Mouse (Mus musculus) midbrain, embryonic 16.5 days (tissue): ENCODE results near the gene Tbc1d5. TPM values are rescaled to one million over a fixed set of nuclear protein-coding genes. Genes with fewer than 3 reads are reported as not detected.
A peak's percentile ranks its signal among the peaks of the same experiment; 100 is the strongest.

ENCODE experiments used
- ATAC-seq: fragments of 200-750 bp; cut with Nextera tagmentation; 2 replicates; pipeline ENCODE4 v1.8.0; 2017; ENCODE audit warnings: moderate TSS enrichment
- H3K27ac ChIP-seq: fragments of 300-500 bp; sonication (generic); 2 replicates; pipeline ENCODE4 v1.5.1; 2014; ENCODE audit warnings: mild to moderate bottlenecking, low read length, mixed read lengths
- H3K27me3 ChIP-seq: fragments of 300-500 bp; sonication (generic); 2 replicates; pipeline ENCODE4 v1.6.1; 2014; ENCODE audit warnings: low read depth, low read length, mixed read lengths; ENCODE audit not compliant: control insufficient read depth, insufficient read depth
- H3K36me3 ChIP-seq: fragments of 300-500 bp; sonication (generic); 2 replicates; pipeline ENCODE4 v1.6.1; 2014; ENCODE audit warnings: mild to moderate bottlenecking, low read length, moderate library complexity, mixed read lengths; ENCODE audit not compliant: control insufficient read depth, insufficient read depth
- H3K4me1 ChIP-seq: fragments of 300-500 bp; sonication (generic); 2 replicates; pipeline ENCODE4 v1.6.1; 2014; ENCODE audit warnings: mild to moderate bottlenecking, low read length, mixed read lengths; ENCODE audit not compliant: control insufficient read depth, insufficient read depth
- H3K4me2 ChIP-seq: fragments of 300-500 bp; sonication (generic); 2 replicates; pipeline ENCODE4 v1.6.1; 2014; ENCODE audit warnings: mild to moderate bottlenecking, low read length, mixed read lengths
- H3K4me3 ChIP-seq: fragments of 300-500 bp; sonication (generic); 2 replicates; pipeline ENCODE4 v1.5.1; 2014; ENCODE audit warnings: low read depth, mild to moderate bottlenecking, low read length, moderate library complexity, mixed read lengths
- H3K9ac ChIP-seq: fragments of 300-500 bp; sonication (generic); 2 replicates; pipeline ENCODE4 v1.6.1; 2014; ENCODE audit warnings: low read depth, low read length, mixed read lengths
- H3K9me3 ChIP-seq: fragments of 300-500 bp; sonication (generic); replicated peaks from 2 replicates; pipeline ENCODE4 v1.6.1; 2014; ENCODE audit warnings: mild to moderate bottlenecking, low read length, mixed read lengths; ENCODE audit not compliant: control insufficient read depth, poor library complexity, severe bottlenecking
- WGBS: fragments of 180-500 bp; shearing (Covaris S2); extraction: QIAGEN DNeasy Blood & Tissue Kit; methylation state at CpG from one replicate; pipeline ENCODE4 v1.1.7; 2014; 5-methylcytosine and 5-hydroxymethylcytosine counted together
- polyA plus RNA-seq: library from polyadenylated mRNA; unstranded; fragments of >200 nt; fragmentation: Nextera tagmentation; extraction: Ambion mirVana; gene quantifications from 2 replicates; pipeline ENCODE4 v1.2.1, GENCODE M21; 2015

Tbc1d5 gene
- polyA plus RNA-seq, 1 experiment from 2014 or later, result 9.1 TPM

DNA sequence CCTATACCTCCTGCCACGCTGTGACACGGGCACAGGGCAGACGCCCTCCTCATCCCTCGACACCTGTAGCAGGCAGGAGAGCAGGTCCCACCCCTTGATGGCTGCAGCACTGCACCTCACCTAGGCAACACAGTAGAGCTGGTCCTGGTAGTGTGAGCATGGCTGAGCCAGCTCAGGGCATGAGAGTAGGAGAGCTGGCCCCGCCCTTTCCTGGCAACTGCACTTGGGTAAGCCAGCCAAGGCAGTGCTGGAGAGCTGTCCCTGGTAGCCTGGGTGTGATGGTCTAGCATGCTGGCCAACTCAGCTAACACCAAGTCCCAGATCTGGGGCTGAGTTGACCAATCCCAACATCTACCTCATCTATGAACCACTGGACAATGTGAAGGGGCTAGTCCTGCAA, 19.9 kb downstream of the Tbc1d5 start:
- no peak for ATAC-seq
- no peaks in the 10 kb centered on the region for H3K36me3 ChIP-seq
- WGBS, result 96% methylated on average over 5 of the region's 5 CpGs

DNA sequence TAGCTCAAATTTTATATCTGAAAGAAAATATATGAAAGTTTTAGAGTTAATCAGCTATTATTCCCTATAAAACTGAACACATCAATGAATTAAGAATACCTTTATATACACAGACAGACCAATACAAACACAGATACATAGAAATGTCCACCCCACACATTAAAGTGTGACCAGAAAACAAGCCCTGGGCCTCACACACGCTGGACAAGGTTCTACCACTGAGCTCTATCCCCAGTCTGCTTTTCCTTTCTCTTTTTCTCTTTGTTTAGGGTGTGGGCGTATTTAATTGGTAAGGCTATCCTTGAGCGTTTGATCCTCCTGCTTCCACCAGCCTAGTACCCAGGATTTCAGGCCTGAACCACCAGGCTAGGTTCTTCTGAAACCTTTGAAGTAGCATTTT, 28.2 kb downstream of the Tbc1d5 start:
- Histone ChIP-seq H3K4me3 (no peak overlapping the region), H3K36me3 (no peaks in the 10 kb centered on the region), H3K9ac (no peak overlapping the region), H3K4me1 (no peaks in the 10 kb centered on the region), H3K4me2 (no peak overlapping the region), H3K27me3 (no peaks in the 10 kb centered on the region), H3K9me3 (no peaks in the 10 kb centered on the region), H3K27ac (no peak overlapping the region)
- ATAC-seq, result no peak
- WGBS, result 28% methylated on average over 3 of the region's 3 CpGs

More for the DNA sequence above, 19.9 kb downstream of the Tbc1d5 start:
- Histone ChIP-seq H3K4me2 (no peak overlapping the region), H3K27me3 (no peaks in the 10 kb centered on the region), H3K4me1 (no peaks in the 10 kb centered on the region), H3K9me3 (no peaks in the 10 kb centered on the region), H3K27ac (no peak overlapping the region), H3K4me3 (no peak overlapping the region), H3K9ac (no peak overlapping the region)

DNA sequence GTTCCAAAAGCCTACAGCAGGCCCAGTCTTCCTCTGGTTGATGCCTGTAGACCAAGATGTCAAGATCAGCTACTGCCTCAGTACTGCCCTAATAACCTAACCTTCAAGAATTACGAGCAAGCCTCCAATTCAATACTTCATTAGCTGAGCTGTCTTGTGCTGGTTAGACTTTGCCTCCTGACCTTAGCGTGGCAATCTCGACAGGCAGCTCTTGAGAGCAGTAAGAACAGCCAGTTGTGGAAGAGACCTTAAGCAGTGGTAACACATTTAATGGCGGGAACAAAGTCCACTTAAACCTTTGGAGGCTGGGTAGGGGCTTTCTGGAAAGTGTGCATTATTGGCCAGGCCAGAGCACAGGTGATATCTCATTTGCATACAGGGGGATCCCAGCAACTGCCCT, 34.2 kb downstream of the Tbc1d5 start:
- 96% methylated on average over 4 of the region's 4 CpGs for WGBS
- Histone ChIP-seq H3K4me2 (no peak overlapping the region), H3K9ac (no peak overlapping the region)

DNA sequence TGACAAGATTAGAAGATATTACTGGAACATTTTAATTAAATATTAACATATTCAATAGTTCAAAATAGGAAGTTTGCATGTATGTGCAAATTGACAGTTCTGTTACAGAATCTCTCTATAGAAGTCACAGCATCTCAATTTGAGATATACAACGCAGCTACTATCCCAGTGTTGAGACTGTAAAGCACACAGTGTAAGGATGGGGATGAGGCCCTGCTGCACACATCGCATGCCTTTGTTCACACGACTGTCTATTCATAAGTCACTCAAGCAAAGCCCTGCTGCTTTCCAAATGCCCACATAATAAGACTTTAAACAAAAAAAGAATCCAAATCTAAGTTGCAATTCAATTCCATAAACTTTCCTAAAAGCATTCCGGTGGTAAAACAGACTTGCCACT, 37.1 kb downstream of the Tbc1d5 start:
- Histone ChIP-seq H3K27me3 (no peaks in the 10 kb centered on the region), H3K9me3 (no peaks in the 10 kb centered on the region), H3K4me3 (no peak overlapping the region), H3K36me3 (no peaks in the 10 kb centered on the region), H3K9ac (no peak overlapping the region), H3K4me2 (no peak overlapping the region), H3K27ac (no peak overlapping the region), H3K4me1 (no peaks in the 10 kb centered on the region; the same call in 1 of the 2 replicates)
- WGBS, result 45% methylated on average over 4 of the region's 4 CpGs
- ATAC-seq, result no peak

More for the DNA sequence above, 34.2 kb downstream of the Tbc1d5 start:
- Histone ChIP-seq H3K4me1 (no peaks in the 10 kb centered on the region; the same call in 1 of the 2 replicates), H3K27ac (no peak overlapping the region), H3K36me3 (no peaks in the 10 kb centered on the region), H3K27me3 (no peaks in the 10 kb centered on the region), H3K4me3 (no peak overlapping the region), H3K9me3 (no peaks in the 10 kb centered on the region)
- no peak for ATAC-seq

DNA sequence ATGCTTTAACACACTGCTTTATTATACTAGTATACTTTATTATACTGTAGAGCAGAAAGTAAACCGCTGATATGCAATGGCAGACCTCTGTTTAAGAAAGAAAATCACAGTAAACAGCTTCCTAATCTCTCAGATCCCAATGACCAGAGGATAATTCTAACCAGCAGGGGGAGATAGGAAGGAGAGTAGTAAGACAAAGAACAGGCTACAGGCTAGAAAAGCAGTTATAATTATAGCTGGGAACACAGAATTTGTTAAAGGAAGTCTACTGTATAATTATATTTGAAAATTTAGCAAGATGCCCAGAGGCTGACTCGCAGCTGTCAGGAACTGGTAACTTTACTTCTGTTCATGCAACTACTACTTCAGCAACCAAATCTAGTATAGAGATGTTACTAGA, 68.0 kb downstream of the Tbc1d5 start:
- no peaks in the 10 kb centered on the region for H3K9me3 ChIP-seq
- no peak overlapping the region for H3K4me2 ChIP-seq
- H3K36me3 ChIP-seq, result no peaks in the 10 kb centered on the region
- H3K27me3 ChIP-seq, result no peaks in the 10 kb centered on the region
- H3K4me3 ChIP-seq, result no peak overlapping the region
- no peak overlapping the region for H3K9ac ChIP-seq
- ATAC-seq, result 0 out of 2 replicates have a peak, but pooled peaks have one; percentile 45
- no peak overlapping the region for H3K27ac ChIP-seq
- H3K4me1 ChIP-seq, result no peaks in the 10 kb centered on the region
- WGBS, result 59% methylated on average over 2 of the region's 2 CpGs

DNA sequence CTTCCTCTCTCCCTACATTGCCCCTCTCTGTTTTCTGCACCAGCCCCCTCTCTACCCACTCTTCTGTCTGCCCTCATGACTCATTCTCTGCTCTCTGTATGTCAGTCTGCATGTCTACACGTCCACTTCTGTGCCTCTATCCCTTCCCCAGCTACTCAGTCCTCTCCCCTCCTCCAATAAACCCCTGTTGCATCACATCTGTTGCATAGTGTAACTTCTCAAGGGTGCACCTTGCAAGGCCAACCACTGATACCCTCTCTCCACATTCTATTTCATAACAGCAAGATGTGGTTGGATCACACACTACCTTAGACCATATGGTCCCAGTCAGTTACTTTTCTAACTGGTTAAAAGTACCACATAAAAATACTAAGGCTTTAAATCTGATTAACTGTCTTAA, 74.9 kb downstream of the Tbc1d5 start:
- H3K9ac ChIP-seq, result no peak overlapping the region

DNA sequence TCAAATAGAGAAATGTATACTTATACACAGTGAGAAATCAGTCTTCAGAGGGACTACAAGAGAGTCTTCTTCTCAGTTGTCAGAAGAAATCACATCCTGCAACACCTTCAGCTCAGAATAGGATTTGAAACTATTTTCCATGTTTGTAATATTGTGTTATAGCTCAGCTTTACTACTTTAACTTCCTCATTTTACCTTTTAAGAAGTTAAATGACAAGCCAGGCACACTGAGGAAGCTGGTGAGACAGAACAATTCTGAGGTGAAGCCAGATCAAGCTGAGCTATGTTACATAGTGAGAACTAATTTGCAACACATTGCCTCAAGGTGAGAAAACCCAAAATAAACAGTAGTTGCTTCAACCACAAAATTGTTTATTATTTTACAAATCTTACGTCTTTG, 135.3 kb downstream of the Tbc1d5 start:
- 74% methylated on average over 1 of the region's 1 CpGs for WGBS
- Histone ChIP-seq H3K9ac (no peak overlapping the region), H3K27ac (no peak overlapping the region), H3K4me3 (no peak overlapping the region), H3K4me2 (no peak overlapping the region), H3K27me3 (no peaks in the 10 kb centered on the region), H3K9me3 (no peaks in the 10 kb centered on the region), H3K36me3 (no peaks in the 10 kb centered on the region), H3K4me1 (no peaks in the 10 kb centered on the region)
- ATAC-seq, result no peak

More for the DNA sequence above, 74.9 kb downstream of the Tbc1d5 start:
- Histone ChIP-seq H3K9me3 (0 out of 2 replicates have a peak, but pooled peaks cover 9% of the 10 kb centered on the region), H3K4me1 (no peaks in the 10 kb centered on the region), H3K4me3 (no peak overlapping the region), H3K27me3 (no peaks in the 10 kb centered on the region), H3K4me2 (no peak overlapping the region), H3K27ac (no peak overlapping the region), H3K36me3 (no peaks in the 10 kb centered on the region)
- ATAC-seq, result no peak
- 94% methylated on average over 1 of the region's 1 CpGs for WGBS

DNA sequence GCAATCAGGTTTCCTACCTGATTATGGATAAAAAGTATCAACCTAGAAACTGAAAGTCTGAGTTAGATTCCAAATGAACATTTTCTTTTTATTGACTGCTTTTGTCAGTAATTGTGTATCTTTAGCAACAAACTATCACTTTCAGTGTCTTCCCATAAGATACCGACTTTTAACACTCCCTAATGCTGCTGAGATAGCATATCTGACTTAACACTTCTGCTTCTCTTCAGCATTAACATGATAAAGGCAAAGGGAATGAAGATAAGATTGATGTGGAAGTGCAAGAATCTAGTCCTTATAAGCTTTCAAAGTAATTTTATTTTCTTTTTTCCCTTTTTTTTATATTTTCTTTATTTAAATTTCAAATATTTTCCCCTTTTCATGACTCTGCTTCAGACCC, 138.3 kb downstream of the Tbc1d5 start:
- Histone ChIP-seq H3K36me3 (no peaks in the 10 kb centered on the region), H3K4me2 (no peak overlapping the region), H3K9ac (no peak overlapping the region), H3K4me1 (no peaks in the 10 kb centered on the region), H3K9me3 (no peaks in the 10 kb centered on the region), H3K27me3 (no peaks in the 10 kb centered on the region), H3K27ac (no peak overlapping the region), H3K4me3 (no peak overlapping the region)
- ATAC-seq, result no peak
- 91% methylated on average over 1 of the region's 1 CpGs for WGBS

DNA sequence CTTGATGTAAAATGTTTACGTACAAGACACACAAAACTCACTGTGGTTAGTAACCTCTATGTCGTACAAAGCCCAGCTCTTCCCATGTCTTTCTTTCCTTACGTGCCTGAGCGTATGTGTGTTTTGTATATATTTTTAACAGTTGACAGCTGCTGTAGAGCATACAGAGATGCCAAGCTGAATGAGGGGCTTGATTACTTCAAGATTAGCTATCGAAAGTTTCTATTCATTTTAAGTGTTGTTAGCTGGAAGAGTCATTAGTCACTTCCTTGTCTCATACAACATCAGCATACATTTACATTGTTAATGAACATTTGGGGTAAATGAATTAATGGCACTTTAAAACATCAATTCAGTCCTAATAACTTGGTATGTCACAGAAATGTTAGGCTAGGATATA, 155.9 kb downstream of the Tbc1d5 start:
- Histone ChIP-seq H3K4me2 (no peak overlapping the region), H3K27me3 (no peaks in the 10 kb centered on the region), H3K9me3 (no peaks in the 10 kb centered on the region), H3K27ac (no peak overlapping the region), H3K36me3 (no peaks in the 10 kb centered on the region), H3K9ac (no peak overlapping the region), H3K4me3 (no peak overlapping the region), H3K4me1 (no peaks in the 10 kb centered on the region)
- 86% methylated on average over 5 of the region's 5 CpGs for WGBS
- no peak for ATAC-seq
